Mouse (Mus musculus) embryo, embryonic 11 days (tissue): ENCODE measurements around the gene Vps51.

Experiments used
- DNase-seq: peaks from one replicate; pipeline ENCODE4 v3.0.0-alpha.2; 2015

Vps51 gene

GRCm38 (mm10) chr19:6073889-6074288, 3.1 kb downstream of the Vps51 start:
- no peak for DNase-seq

- DNase-seq = no peak
These were observed 5.8 kb downstream of the Vps51 start for GRCm38 (mm10) chr19:6071261-6071660.

GRCm38 (mm10) chr19:6070571-6071250, 6.3 kb downstream of the Vps51 start:
- DNase-seq = no peak

GRCm38 (mm10) chr19:6069851-6070250, 7.2 kb downstream of the Vps51 start:
- DNase-seq = no peak

GRCm38 (mm10) chr19:6068951-6069350, 8.1 kb downstream of the Vps51 start:
- no peak for DNase-seq

GRCm38 (mm10) chr19:6067724-6068415, 9.2 kb downstream of the Vps51 start, which contains the start of gene Tm7sf2:
Tm7sf2 (minus strand) TSS chr19:6068373.
- peak; percentile 96 for DNase-seq

GRCm38 (mm10) chr19:6067011-6067723, 9.9 kb downstream of the Vps51 start:
- DNase-seq = peak; percentile 91

GRCm38 (mm10) chr19:6066571-6066970, 10.5 kb downstream of the Vps51 start:
- no peak for DNase-seq

- DNase-seq = no peak
These were observed 13.9 kb downstream of the Vps51 start for GRCm38 (mm10) chr19:6063081-6063480.

- DNase-seq = no peak
These were observed 14.6 kb downstream of the Vps51 start for GRCm38 (mm10) chr19:6062418-6062817.

GRCm38 (mm10) chr19:6061641-6062302, 15.3 kb downstream of the Vps51 start:
- peak; percentile 59 for DNase-seq

GRCm38 (mm10) chr19:6061021-6061533, 16.0 kb downstream of the Vps51 start, which contains the start of gene Znhit2:
Znhit2 (plus strand) TSS chr19:6061192.
- peak; percentile 96 for DNase-seq

- no peak for DNase-seq
These were observed 18.1 kb downstream of the Vps51 start for GRCm38 (mm10) chr19:6058966-6059365.

- DNase-seq = no peak
These were observed 18.5 kb downstream of the Vps51 start for GRCm38 (mm10) chr19:6058513-6058912.

- peak; percentile 98 for DNase-seq
These were observed 19.5 kb downstream of the Vps51 start, which contains the start of the genes Mrpl49 and Fau for GRCm38 (mm10) chr19:6057313-6058096. Mrpl49 (minus strand) TSS chr19:6057785. Fau (plus strand) TSS chr19:6057844.

- DNase-seq = no peak
These were observed 20.3 kb downstream of the Vps51 start for GRCm38 (mm10) chr19:6056696-6057095.

GRCm38 (mm10) chr19:6054296-6054695, 22.7 kb downstream of the Vps51 start:
- no peak for DNase-seq

- DNase-seq = no peak
These were observed 24.5 kb downstream of the Vps51 start for GRCm38 (mm10) chr19:6052516-6052915.

GRCm38 (mm10) chr19:6048681-6049410, 28.2 kb downstream of the Vps51 start:
- no peak for DNase-seq

GRCm38 (mm10) chr19:6047899-6048166, 29.2 kb downstream of the Vps51 start:
- DNase-seq = no peak

- no peak for DNase-seq
These were observed 29.7 kb downstream of the Vps51 start for GRCm38 (mm10) chr19:6047154-6047898.
